ENCODE assay signal across 23 mouse cellular contexts in genomic region chr16:45071424-45071823, GRCm38 (mm10). TPM values are rescaled to one million over a fixed set of nuclear protein-coding genes. Genes with fewer than 3 reads are reported as not detected.
"Had no signal": no experiment of that assay in that cellular context is flagged by ENCODE, and none has a peak within 500 bp of the region (broad histone marks: within the 10 kb centered on the region; RNA-seq: fewer than 3 reads in every experiment).

No protein-coding gene starts in this region.

- DNase-seq: kidney, adult 8-10 months; kidney, postnatal 10 days; kidney, postnatal 36 days; layer of hippocampus, postnatal 36 days; liver, postnatal 0 days; lung, embryonic 14.5 days; lung, postnatal 10 days; lung, postnatal 4 days; midbrain, embryonic 14.5 days; retina, postnatal 1 day; right cerebral cortex, postnatal 25 days; spleen, adult 18-20 months; thymus, postnatal 25 days had no signal

- H3K4me1 ChIP-seq: kidney, embryonic 15.5 days; limb, embryonic 12.5 days; limb, embryonic 15.5 days; neural tube, embryonic 13.5 days; stomach, embryonic 15.5 days had no signal

- ATAC-seq: liver, postnatal 0 days had no signal

- H3K9me3 ChIP-seq: kidney, embryonic 15.5 days; limb, embryonic 12.5 days; limb, embryonic 15.5 days; neural tube, embryonic 13.5 days; stomach, embryonic 15.5 days had no signal

- H3K9ac ChIP-seq: kidney, embryonic 15.5 days; limb, embryonic 12.5 days; limb, embryonic 15.5 days; liver, embryonic 14.5 days; liver, postnatal 0 days; lung, embryonic 14.5 days; neural tube, embryonic 13.5 days; stomach, embryonic 15.5 days had no signal

- H3K27ac ChIP-seq: kidney, embryonic 15.5 days; left cerebral cortex, adult 2 months; limb, embryonic 12.5 days; limb, embryonic 15.5 days; liver, embryonic 14.5 days; neural tube, embryonic 13.5 days; stomach, embryonic 15.5 days had no signal

- H3K4me2 ChIP-seq: kidney, embryonic 15.5 days; limb, embryonic 12.5 days; limb, embryonic 15.5 days; liver, embryonic 11.5 days; lung, embryonic 14.5 days; midbrain, embryonic 11.5 days; neural tube, embryonic 13.5 days; stomach, embryonic 15.5 days had no signal

- H3K27me3 ChIP-seq: kidney, embryonic 15.5 days; limb, embryonic 12.5 days; limb, embryonic 15.5 days; neural tube, embryonic 13.5 days; stomach, embryonic 15.5 days had no signal

- H3K4me3 ChIP-seq: kidney, embryonic 15.5 days; left cerebral cortex, adult 2 months; limb, embryonic 12.5 days; limb, embryonic 15.5 days; neural tube, embryonic 13.5 days; stomach, embryonic 15.5 days had no signal

- H3K36me3 ChIP-seq: kidney, embryonic 15.5 days; limb, embryonic 12.5 days; limb, embryonic 15.5 days; neural tube, embryonic 13.5 days; stomach, embryonic 15.5 days had no signal

RNA-seq across cellular contexts. Expression of gene Ccdc80, which starts 21.8 kb away (rescaled TPM):
- total RNA-seq: megakaryocyte-erythroid progenitor cell, adult 5-6 weeks had no signal
